ENCODE assay signal across 9 mouse cellular contexts in genomic region chr1:88284946-88285320, GRCm38 (mm10). TPM values are rescaled to one million over a fixed set of nuclear protein-coding genes. Genes with fewer than 3 reads are reported as not detected.
DNase-seq lines count a peak whose midpoint lies in the region; ATAC-seq and TF ChIP-seq lines count a peak whose summit lies in the region.
"Had no signal": no experiment of that assay in that cellular context is flagged by ENCODE, and none has a peak within 500 bp of the region (broad histone marks: within the 10 kb centered on the region; RNA-seq: fewer than 3 reads in every experiment).

No protein-coding gene starts in this region.

- H3K27me3 ChIP-seq in lung, postnatal 0 days (replicated peaks; ENCODE audit: insufficient read depth, low read length) = no peaks in the 10 kb centered on the region
- H3K27me3 ChIP-seq in liver, embryonic 14.5 days (ENCODE audit: control insufficient read depth, insufficient read depth, low read length) = no peaks in the 10 kb centered on the region
- H3K27me3 ChIP-seq in forebrain, embryonic 15.5 days = no peaks in the 10 kb centered on the region

- no peak overlapping the region for H3K4me2 ChIP-seq in lung, postnatal 0 days (replicated peaks; ENCODE audit: low read depth, low read length)
- no peak overlapping the region for H3K4me2 ChIP-seq in liver, embryonic 14.5 days (ENCODE audit: low read depth)
- H3K4me2 ChIP-seq in forebrain, embryonic 15.5 days (replicated peaks) = no peak overlapping the region

- DNase-seq in cerebellum, postnatal 10 days = peak; percentile 70 to 77
- no peak for DNase-seq in cerebellum, adult 9-11 months
- DNase-seq in lung, postnatal 0 days (ENCODE audit: low spot score) = no peak
- no peak for DNase-seq in lung, adult 18-20 months
- peak; percentile 75 for DNase-seq in adrenal gland, postnatal 10 days
- DNase-seq in liver, embryonic 14.5 days (ENCODE audit: low read depth in 3 of 3, low spot score in 3 of 3) = no peak
- no peak for DNase-seq in right cerebral cortex, adult 2 months (ENCODE audit: low spot score in 2 of 2)

- WGBS in lung, postnatal 0 days = 59% methylated on average over 7 of the region's 7 CpGs
- WGBS in liver, embryonic 14.5 days (ENCODE audit: insufficient replicate concordance) = 51% methylated on average over 7 of the region's 7 CpGs
- 66% methylated on average over 7 of the region's 7 CpGs for WGBS in forebrain, embryonic 15.5 days

- H3K4me1 ChIP-seq in lung, postnatal 0 days (ENCODE audit: insufficient read depth, low read depth, low read length) = no peaks in the 10 kb centered on the region
- no peaks in the 10 kb centered on the region for H3K4me1 ChIP-seq in liver, embryonic 14.5 days (replicated peaks; ENCODE audit: control insufficient read depth in 2 of 2, insufficient read depth in 2 of 2, low read length in 1 of 2)
- H3K4me1 ChIP-seq in forebrain, embryonic 15.5 days = no peaks in the 10 kb centered on the region

- H3K4me3 ChIP-seq in lung, postnatal 0 days (ENCODE audit: low read depth, low read length) = no peak overlapping the region
- H3K4me3 ChIP-seq in liver, embryonic 14.5 days (ENCODE audit: insufficient read depth in 1 of 2, low read depth in 2 of 2, low read length in 2 of 2) = no peak overlapping the region
- H3K4me3 ChIP-seq in forebrain, embryonic 15.5 days = no peak overlapping the region
- H3K4me3 ChIP-seq: erythroblast, embryonic 14.5 days had no signal

- H3K27ac ChIP-seq in lung, postnatal 0 days (ENCODE audit: low read length) = no peak overlapping the region
- H3K27ac ChIP-seq in liver, embryonic 14.5 days = no peak overlapping the region
- H3K27ac ChIP-seq in forebrain, embryonic 15.5 days (replicated peaks) = no peak overlapping the region

- no peak for TF ChIP-seq EP300 in lung, postnatal 0 days (IDR thresholded peaks at IDR 0.05)
- no peak for TF ChIP-seq EP300 in liver, embryonic 14.5 days (IDR thresholded peaks at IDR 0.05; ENCODE audit: low read depth)

- ATAC-seq in lung, postnatal 0 days = 0 out of 2 replicates have a peak, but pooled peaks have one; percentile 2
- peak; percentile 16; the same call in 1 of the 2 replicates for ATAC-seq in liver, embryonic 14.5 days (ENCODE audit: insufficient read depth)
- ATAC-seq in forebrain, embryonic 15.5 days (replicated peaks) = no peak

- peak; percentile 69 for TF ChIP-seq CTCF in lung, postnatal 0 days (IDR thresholded peaks at IDR 0.05)
- no peak for TF ChIP-seq CTCF in liver, embryonic 14.5 days (IDR thresholded peaks at IDR 0.05; ENCODE audit: low read depth)

- H3K36me3 ChIP-seq in lung, postnatal 0 days (ENCODE audit: insufficient read depth, low read length) = no peaks in the 10 kb centered on the region
- no peaks in the 10 kb centered on the region for H3K36me3 ChIP-seq in liver, embryonic 14.5 days (replicated peaks; ENCODE audit: control insufficient read depth, insufficient read depth, low read depth)
- H3K36me3 ChIP-seq in forebrain, embryonic 15.5 days = no peaks in the 10 kb centered on the region

- no peak overlapping the region for H3K9ac ChIP-seq in lung, postnatal 0 days (replicated peaks; ENCODE audit: low read depth)
- no peak overlapping the region for H3K9ac ChIP-seq in liver, embryonic 14.5 days (replicated peaks)
- H3K9ac ChIP-seq in forebrain, embryonic 15.5 days (replicated peaks) = no peak overlapping the region

- peaks cover 21% of the 10 kb centered on the region for H3K9me3 ChIP-seq in lung, postnatal 0 days (ENCODE audit: low read length)
- H3K9me3 ChIP-seq in liver, embryonic 14.5 days (ENCODE audit: control insufficient read depth, low read length) = no peaks in the 10 kb centered on the region
- H3K9me3 ChIP-seq in forebrain, embryonic 15.5 days = peaks cover 38% of the 10 kb centered on the region

RNA-seq across cellular contexts. Expression of gene Trpm8, which starts 7.5 kb away (rescaled TPM):
- 0.05 TPM in 1 of 2 replicates, not detected in the other for polyA plus RNA-seq in lung, postnatal 0 days (2015; fragmentation: Nextera tagmentation; extraction: Ambion mirVana)
- total RNA-seq in adrenal gland, postnatal 10 days (2021) = not detected
- not detected in 2 replicates for polyA plus RNA-seq in liver, embryonic 14.5 days (2012; rRNA removed)
- polyA plus RNA-seq in liver, embryonic 14.5 days (2014; fragmentation: Nextera tagmentation; extraction: Ambion mirVana) = not detected in 2 replicates
- polyA plus RNA-seq in forebrain, embryonic 15.5 days (2015; fragmentation: Nextera tagmentation; extraction: Ambion mirVana) = 0.06 and 0.11 TPM in 2 replicates
- polyA plus RNA-seq: erythroblast, embryonic 14.5 days had no signal

RNA-seq across cellular contexts. Expression of gene Hjurp, which starts 7.5 kb away (rescaled TPM):
- 21.9 and 26.0 TPM in 2 replicates for polyA plus RNA-seq in lung, postnatal 0 days (2015; fragmentation: Nextera tagmentation; extraction: Ambion mirVana)
- 10 to 100 TPM; 63.8 to 91.9 TPM for total RNA-seq in adrenal gland, postnatal 10 days (2021)
- 51.9 and 61.0 TPM in 2 replicates for polyA plus RNA-seq in liver, embryonic 14.5 days (2012; rRNA removed)
- 38.0 and 42.9 TPM in 2 replicates for polyA plus RNA-seq in liver, embryonic 14.5 days (2014; fragmentation: Nextera tagmentation; extraction: Ambion mirVana)
- 115 and 118 TPM in 2 replicates for polyA plus RNA-seq in forebrain, embryonic 15.5 days (2015; fragmentation: Nextera tagmentation; extraction: Ambion mirVana)

RNA-seq across cellular contexts. Expression of gene Mroh2a, which starts 58.1 kb away (rescaled TPM):
- 0.15 and 0.43 TPM in 2 replicates for polyA plus RNA-seq in lung, postnatal 0 days (2015; fragmentation: Nextera tagmentation; extraction: Ambion mirVana)
- total RNA-seq in adrenal gland, postnatal 10 days (2021) = 1 to 10 TPM in 1 of 2 experiments, under 1 TPM in 1; 0.67 to 1.3 TPM
- polyA plus RNA-seq in liver, embryonic 14.5 days (2012; rRNA removed) = under 0.01 and 0.01 TPM in 2 replicates
- polyA plus RNA-seq in liver, embryonic 14.5 days (2014; fragmentation: Nextera tagmentation; extraction: Ambion mirVana) = 0.38 and 0.81 TPM in 2 replicates
- 0.73 and 0.88 TPM in 2 replicates for polyA plus RNA-seq in forebrain, embryonic 15.5 days (2015; fragmentation: Nextera tagmentation; extraction: Ambion mirVana)
- polyA plus RNA-seq: erythroblast, embryonic 14.5 days had no signal

Comparison
In these comparisons a context has a peak if more than half of its experiments do, and no peak if none do; other contexts are left out.
1. DNase-seq: peak in cerebellum, postnatal 10 days (2 of 2) and adrenal gland, postnatal 10 days (single experiment); none in cerebellum, adult 9-11 months (single experiment), lung, postnatal 0 days (single experiment), lung, adult 18-20 months (0 of 2), liver, embryonic 14.5 days (0 of 3) and right cerebral cortex, adult 2 months (0 of 2).